Mouse (Mus musculus) CD4-positive helper T cell, adult 2 months (primary cell): Measurements from ENCODE around the gene Ppp1r3e.
A peak's percentile ranks its signal among the peaks of the same experiment; 100 is the strongest.

Experiments used
- DNase-seq: peaks from one replicate; pipeline ENCODE4 v3.0.0-alpha.2; 2012; ENCODE audit warnings: low read depth, missing footprints, low spot score

The Ppp1r3e gene

DNA sequence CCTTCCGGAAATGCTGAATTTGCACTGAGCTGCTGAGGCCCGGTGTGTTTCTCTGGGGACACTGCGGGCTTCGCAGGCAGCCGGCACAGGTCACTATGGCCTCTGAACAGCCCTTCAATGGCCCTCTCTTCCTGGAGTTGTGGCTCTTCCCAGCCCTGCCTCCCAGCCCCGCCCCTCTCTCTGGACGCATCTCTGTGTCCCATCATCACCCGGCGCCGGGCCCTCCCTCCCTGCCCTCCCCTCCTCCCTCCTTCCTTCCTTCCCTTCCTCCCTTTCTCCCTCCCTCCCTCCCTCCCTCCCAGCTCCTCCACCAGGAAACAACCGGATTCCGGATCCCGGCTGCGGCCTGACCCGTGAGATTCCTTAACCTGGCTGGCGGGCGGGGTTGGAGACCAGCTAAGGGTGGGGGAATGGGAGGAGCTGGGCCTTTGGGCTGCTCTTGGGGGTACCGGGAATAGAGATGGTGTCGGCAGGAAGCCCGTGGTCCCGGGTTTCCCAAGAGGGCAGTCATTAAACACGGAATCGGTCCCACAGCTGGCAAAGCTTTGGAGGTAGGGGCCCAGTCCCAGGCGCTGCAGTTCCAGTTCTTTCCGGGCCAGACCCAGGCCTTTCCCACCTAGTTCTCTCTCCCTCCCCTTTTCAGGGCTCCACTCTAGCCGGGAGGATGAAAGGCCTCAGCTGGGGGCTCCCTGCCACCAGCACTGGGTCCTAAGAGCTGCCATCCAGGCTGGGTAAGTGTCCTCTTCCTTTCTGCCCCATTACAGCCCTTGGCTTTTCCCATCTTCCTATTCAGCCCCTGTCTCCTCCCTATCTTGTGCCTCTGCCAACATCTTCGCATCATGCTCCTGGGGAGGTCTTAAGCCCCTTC, 6.0 kb upstream of the Ppp1r3e start, which contains the start of the genes Bcl2l2 and Gm20521:
Gene Bcl2l2, plus strand, starts transcription at position 224 of the 868 bp plus-strand sequence.
Gene Gm20521, plus strand, starts transcription at position 288 of the 868 bp plus-strand sequence.
- peak; percentile 56 for DNase-seq

DNA sequence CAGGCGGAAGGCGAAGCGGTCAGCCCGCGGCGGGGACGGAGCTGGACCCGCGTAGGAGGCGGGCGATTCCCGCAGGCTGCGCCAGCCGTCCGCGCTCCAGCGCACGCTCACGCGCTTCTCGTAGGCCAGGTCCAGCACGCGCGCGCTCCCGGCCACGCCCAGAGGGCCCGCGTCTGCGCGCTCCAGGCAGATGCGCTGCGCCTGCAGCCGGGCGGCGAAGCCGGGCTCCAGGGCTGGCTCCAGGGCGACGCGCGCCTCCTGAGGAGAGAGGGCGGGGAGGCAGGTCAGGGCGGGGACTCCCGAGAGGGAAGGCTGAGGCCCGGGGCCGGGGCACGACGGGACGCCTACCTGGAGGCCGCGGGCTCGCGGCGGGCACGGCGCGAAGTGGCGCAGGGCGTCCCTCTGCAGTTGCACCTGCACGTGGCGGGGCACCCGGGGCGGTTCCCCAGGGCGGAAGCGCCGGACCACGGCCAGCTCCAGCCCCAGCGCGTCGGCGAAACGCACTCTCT, 757 bp downstream of the Ppp1r3e start:
- peak; percentile 92 for DNase-seq

DNA sequence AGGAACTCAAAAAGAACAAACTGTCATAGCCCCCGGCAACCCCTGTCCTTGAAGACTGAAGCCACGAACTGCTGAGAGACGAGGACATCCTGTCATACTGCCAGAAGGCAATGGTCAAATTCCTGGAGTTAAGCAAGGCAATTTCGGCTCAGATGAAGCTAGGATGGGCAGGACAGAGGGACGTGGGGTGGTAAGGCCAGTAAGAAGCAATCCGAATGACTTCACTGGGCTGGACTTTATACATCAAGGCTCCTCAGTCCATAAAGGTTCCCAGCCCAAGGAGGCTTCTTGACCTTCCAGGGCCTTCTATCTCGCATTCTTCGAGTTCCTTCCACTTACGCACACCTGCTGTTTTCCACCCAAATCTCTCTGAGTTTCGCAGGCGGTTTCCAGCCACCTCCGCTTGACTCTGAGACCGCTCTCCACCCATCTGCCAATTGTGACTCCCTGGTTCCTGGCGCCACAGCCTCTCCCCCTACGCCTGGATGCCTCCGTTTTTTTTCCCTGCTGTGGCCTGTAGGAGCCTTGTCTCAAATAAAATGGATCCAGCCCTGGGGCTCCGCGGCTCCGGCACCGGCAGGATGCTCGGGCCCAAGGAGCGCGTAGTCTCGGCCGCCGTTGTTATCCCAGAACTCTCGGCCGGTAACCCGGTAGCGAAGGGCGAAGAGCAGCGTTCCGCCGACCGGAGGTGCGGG, 1.4 kb downstream of the Ppp1r3e start:
- DNase-seq: no peak

DNA sequence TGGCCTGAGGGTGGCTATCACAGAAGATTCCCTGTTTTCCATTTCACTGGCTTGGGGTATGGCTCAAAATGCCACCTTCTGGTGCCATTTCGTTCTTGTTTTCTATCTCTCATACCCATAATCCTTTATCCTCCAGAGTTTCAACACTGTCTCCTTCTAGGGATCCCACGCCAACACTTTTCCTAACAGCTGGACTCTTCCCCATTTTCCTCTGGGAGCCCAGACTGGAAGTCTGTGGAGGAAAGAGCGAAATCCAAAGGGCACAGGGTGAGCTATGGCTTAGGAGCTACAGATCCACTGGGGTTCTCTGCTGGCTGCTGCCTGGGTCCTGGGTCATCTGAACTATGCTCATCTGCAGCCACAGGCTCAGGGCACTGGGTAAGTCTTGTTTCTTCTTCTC, 3.2 kb downstream of the Ppp1r3e start:
- DNase-seq: no peak

DNA sequence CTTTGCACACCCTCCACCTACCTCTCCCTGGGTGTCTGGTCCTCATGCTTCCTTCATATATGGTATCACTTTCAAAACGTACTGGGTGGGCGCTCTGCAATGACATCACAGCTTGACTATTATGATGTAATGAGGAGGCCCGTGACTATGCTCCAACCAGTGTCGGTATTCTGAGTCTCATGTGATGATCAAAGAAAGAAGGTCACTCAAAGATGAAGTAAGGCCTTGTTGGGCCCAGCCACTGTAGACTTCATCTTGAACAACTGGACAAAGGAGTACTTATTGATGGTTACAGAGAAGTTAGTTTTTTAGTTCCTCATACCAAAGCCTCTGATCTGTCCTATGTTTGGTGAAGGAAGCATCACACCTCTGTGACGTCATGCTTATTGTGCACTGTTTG, 6.5 kb downstream of the Ppp1r3e start, which contains the start of gene Homez:
Gene Homez, minus strand, starts transcription at position 101 of the 400 bp plus-strand sequence.
- DNase-seq: no peak

DNA sequence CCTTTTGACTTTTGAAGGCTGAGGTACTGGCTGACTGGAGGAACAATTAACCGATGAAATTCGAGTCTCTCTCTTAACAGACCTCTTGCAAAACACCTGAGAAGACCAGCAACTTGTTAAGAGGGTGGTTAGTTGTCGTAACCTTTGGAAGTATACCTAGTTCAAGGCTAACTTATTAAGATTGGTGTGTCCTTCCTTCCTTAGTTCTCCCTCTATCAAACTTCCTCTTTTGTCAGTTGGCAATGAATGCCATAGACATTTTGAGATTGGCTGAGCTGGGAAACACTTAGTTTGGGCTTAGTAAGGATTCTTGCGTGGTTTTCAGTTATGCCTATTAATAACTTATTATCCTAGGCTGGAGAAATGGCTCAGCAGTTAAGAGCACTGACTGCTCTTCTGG, 9.3 kb downstream of the Ppp1r3e start:
- DNase-seq: no peak

DNA sequence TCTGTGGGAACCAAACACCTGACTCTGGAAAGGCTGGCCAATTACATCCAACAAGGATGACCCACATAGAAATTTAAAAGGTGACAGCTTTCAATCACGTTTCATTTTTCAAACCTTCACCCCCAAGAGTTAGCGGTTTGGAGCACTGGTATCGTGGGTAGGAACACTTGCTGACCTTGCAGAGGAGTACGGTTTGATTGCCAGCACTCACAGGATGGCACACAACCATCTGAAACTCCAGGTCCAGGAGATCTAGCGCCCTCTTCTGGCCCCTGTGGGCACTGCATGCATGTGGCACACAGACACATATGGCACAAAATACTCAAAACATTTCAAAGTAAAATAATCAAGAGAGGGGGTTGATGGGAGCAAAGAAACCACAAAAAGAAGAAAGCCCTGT, 10.4 kb downstream of the Ppp1r3e start:
- DNase-seq: peak; percentile 59

DNA sequence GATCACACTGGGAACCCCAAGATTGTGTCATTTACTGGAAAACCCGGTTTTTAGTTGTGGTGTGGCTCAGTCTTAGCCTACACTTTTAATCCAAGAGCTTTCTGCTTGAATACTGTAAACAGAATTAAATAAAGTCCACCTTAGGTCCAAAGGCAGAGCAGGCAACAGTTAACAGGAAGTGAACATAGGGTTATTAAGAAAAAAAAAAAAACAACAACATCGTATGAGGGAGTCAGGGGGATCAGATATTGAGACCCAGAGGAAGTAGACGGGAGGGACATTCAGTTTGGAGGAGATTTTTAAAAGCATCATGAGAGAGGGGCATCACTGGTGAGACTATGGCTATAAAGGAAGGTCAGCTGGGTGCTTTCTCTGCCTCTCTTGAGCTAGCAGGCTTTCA, 11.1 kb downstream of the Ppp1r3e start:
- DNase-seq: no peak

DNA sequence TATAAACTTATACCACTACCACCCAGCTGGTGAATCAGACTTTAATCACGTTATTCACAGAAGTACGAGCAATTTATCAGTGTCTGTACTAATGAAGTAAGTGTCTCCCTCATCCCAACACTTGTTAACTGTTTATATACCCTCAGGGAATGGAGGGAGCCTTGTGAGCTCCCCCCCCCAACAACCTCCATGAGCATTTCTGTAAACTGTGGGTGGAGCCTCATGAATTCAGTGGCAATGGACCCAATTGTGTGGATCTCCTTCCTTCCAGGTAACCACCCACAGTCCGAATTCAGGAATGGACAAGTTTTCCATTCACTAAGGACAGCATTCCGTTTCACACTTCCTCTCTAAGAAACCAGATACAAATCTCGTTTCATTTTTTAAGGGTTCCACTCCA, 11.7 kb downstream of the Ppp1r3e start:
- DNase-seq: no peak

DNA sequence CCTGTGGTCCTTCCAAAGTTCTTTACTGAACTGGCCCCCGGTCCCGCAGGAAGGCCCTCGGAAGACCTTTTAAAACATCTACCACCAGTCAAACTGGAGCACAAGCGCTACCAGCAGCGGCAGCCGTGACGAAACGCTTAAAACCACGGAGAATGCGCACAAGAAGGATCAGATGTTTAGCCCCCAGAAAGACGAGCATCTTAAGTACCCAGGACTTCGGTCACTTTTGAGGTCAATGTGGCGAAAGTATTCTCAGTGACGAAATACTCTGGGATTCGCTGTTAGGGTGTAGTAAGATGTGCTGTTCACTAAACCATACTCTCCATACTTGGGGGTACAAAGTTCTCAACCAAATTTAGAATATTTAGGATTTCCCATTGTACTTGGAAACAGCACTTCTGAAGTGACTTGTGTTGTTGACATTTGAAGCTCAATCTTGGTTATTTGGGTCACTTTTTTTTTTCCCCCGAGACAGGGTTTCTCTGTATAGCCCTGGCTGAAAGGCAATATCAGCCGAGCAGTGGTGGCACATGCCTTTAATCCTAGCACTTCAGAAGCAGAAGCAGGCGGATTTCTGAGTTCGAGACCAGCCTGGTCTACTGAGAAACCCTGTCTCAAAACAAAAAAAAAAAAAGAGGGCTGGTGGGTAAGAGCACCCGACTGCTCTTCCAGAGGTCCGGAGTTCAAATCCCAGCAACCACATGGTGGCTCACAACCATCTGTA, 12.9 kb downstream of the Ppp1r3e start:
- DNase-seq: peak; percentile 46

DNA sequence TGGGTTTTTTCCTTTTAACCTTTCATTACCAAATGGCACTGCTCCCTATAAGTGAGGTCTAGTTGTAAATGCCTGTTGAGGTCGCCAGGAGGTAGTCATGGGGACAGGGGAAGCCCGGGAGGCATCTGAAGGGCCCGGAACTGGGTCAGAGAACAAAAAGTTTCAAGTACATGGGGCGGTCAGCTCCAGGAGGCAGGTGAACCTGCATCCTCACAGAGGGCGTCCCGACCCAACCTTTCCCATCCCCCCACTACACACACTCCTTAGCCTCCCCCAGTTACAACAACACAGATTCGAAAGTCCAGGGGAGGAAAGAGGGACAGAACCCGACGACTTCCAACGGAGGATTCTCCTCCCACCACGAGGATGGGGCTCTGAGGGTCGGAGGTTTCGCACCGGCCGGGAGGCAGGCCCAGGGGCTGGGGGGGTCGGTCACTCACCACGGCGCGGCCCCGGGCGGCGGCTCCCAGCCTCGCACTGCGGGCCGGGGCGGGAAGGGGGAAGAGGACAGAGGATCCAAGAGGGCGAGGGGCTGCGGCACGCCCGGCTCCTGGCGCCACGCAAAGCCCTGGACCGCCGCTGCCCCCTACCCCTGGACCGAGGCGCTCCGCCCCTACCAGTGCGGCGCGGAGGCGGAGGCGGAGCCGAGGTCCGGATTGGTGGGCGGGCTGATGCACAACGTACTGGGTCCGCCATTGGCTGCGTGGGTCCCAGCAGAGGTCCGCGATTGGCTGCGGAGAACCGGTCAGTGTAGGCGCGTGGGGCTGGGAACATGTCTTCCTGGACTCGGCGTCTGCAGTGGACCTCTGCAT, 13.6 kb downstream of the Ppp1r3e start:
- peak; percentile 86 for DNase-seq

DNA sequence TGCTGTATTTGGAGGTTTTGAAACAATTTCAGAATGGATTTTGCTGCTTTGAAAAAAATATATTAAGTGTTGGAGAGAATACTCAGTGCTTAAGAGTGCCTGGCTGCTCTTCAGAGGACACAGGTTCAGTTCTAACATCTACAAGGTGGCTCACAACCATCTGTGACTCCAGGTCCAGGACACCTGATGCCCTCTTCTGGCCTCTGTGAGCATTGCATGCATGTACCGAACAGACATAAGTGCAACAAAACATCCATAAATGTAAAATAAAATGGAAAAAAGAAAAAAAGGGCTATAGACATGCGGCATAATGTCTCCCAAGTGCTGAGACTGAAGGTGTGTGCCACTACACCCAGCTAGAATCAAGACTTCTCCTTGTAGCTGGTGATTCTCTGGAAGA, 16.8 kb downstream of the Ppp1r3e start:
- DNase-seq: peak; percentile 63

DNA sequence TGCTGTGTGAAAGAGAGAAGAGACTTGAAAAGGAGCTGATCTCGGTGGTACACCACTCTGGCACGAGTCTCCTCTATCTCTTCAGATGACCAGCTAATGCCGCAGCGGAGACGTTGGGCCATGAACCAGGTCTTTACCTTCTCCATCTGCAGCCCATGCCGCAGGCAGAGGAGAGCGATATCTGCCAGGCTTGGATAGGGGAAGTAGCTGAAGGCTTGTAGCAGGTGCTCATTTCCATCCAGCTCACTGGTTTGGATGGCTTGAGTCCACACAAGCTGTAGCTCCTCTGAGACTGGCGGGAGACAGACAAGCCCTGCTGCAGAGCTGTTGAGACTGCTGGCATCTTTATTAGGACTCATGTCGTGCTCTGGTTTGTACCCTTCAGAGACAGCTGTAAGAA, 19.5 kb downstream of the Ppp1r3e start:
- no peak for DNase-seq

DNA sequence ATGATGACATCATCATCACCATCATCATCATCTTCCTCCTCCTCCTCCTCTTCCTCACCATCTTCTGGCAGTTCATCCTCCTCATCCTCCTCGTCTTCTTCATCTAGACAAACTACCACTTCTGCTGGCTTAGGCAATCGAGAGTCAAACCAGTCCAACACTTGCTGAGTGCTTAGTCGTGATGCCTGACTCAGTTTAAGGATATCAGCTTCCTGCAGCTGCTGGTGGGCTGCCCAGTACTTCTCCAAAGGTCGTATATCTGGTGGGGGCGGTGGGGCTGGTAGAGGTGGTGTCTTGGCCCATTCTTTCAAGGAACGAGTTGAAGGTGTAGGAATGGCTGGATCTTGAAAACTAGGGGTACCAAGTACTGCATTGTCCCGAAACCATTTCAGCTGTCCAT, 20.6 kb downstream of the Ppp1r3e start:
- no peak for DNase-seq

DNA sequence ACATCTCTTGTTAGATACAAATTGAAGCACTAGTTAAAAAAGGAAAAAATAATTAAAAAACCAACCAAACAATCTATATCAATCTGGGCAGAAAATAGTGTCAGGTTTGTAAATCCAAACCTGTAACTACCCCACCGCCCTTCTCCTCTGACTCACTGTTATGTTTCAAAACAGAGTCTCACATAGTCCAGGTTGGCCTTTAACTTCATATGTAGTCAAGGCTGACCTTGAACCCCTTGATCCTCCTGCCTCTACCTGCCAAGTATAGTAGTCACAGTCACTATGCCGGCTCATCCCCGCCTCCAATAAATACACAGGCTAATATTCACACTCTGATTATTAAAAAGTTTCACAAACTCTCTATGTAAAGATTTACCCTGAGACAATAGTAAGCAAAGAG, 21.6 kb downstream of the Ppp1r3e start:
- DNase-seq: no peak

DNA sequence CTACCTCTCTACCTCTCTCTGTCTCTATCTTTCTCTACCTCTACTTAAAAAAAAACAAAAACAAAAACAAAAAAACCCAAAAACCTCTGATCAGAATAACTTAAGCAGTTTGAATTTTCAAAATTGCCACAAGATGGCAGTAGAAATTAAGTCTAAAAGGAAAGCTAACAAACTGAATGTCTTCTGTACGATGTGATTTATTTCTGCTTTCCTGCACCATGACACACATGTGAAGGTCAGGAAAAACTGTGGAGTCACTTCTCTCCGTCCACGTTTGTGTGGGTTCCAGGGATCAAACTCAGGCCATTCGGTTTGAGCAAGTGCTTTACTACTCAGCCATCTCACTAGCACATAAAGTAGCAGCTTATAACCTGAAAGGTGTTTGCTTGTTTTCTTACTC, 33.9 kb downstream of the Ppp1r3e start:
- DNase-seq: peak; percentile 40

DNA sequence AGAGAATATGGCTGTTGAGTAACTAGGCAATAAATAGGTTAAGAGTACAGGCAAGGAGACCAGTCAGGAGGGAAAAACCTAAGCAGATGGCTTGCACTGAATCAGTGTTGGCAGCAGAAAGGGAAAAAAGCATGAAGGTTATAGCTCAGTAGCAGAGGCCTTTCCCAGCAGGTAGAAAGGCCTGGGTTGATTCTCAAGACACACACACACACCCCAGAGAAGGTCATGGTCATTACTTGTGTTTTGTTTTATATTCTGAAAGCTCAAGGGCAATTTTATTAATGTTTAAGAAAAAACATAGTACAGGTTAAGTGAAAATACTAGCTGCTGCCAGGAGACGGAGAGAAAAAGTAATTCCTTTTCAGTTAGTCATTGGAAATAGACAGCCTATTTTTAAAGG, 53.6 kb downstream of the Ppp1r3e start:
- no peak for DNase-seq
